Mouse (Mus musculus): ENCODE data around the gene Gnl2. TPM values are rescaled to one million over a fixed set of nuclear protein-coding genes. Genes with fewer than 3 reads are reported as not detected.

The Gnl2 gene
- polyA plus RNA-seq, 1 experiment from 2014 or later = 88.7 TPM

DNA sequence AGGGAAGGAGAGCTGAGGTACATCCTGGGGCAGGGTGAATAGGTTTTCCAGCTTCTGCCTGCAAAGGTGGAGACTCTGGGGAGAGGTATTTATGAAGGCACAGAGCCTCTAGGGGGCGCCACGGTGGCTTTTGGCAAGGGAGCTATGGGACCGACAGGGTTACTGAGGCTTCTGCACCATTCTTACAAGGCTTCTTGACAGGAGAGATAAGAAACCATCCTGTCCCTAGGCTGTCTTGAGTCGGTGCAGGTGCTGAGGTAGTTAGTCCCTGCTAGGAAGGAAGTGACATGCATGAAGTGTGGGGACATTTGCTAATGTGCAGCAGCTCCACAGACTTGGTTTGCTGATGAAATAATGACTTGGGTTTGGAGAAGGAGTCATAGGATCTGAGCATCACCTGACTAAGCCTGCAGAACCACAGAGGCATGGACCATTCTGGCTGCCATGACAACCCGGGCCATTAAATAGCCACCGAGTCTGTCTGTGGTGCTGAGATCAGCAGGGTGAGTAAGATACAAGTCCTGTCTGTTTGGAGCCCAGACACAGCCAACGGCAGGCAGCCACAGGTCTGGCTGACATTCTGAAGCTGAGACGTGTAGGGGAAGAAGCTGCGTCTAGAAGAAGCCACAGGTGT is 32.4 kb upstream of the Gnl2 start:
- ATAC-seq (ENCODE audit: low FRiP score) = no peak
- Histone ChIP-seq H3K9ac (ENCODE audit: low read length) (no peak overlapping the region), H3K9me3 (ENCODE audit: control insufficient read depth, low read length) (no peaks in the 10 kb centered on the region), H3K36me3 (ENCODE audit: control insufficient read depth, insufficient read depth, low read length) (no peaks in the 10 kb centered on the region), H3K4me2 (no peak overlapping the region), H3K4me1 (ENCODE audit: control insufficient read depth, insufficient read depth, low read length) (peaks cover 18% of the 10 kb centered on the region), H3K27me3 (ENCODE audit: control insufficient read depth, insufficient read depth, low read length) (peaks cover 57% of the 10 kb centered on the region), H3K27ac (ENCODE audit: low read depth, low read length) (no peak overlapping the region), H3K4me3 (ENCODE audit: low read depth, low read length) (no peak overlapping the region)
- WGBS = 18% methylated on average over 9 of the region's 9 CpGs
- peak; percentile 89 for DNase-seq (ENCODE audit: low spot score, missing footprints)

DNA sequence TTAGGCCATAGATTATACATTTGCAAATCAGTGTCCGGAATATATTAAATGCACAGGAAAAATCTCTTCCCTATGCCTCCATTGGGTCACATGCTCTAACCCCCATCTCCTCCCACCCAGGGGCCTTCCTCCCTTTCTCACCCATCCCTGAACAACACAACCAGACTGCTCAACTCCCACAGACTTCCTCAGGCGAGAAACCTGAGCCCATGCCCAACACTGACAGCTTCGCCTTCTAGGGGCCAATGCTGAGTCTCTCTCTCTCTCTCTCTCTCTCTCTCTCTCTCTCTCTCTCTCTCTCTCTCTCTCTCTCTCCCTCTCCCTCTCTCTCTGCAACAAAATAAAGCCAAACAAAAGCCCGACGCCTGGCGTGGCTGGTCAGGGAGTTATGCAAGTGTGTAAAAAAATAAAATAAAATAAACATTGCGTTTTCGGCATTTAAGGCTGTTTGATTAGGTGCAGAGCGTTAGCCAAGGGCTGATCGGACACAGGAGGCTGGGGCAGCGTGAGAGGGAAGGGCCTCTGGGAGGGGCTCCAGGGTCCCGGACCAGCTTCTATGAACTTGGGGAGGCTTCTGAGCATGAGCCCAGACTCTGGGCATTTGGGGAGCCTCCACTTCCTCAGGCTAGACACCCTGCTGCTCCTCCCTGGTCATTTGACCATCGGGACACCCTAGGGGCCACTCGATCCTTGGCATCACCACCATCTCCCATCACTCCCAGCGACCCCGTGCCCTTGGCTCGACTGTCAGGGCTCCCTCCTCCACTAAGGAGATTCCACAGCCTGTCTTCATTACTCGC is 31.3 kb upstream of the Gnl2 start:
- H3K4me1 ChIP-seq (ENCODE audit: control insufficient read depth, insufficient read depth, low read length) = peaks cover 25% of the 10 kb centered on the region
- H3K27ac ChIP-seq (ENCODE audit: low read depth, low read length) = no peak overlapping the region
- H3K9me3 ChIP-seq (ENCODE audit: control insufficient read depth, low read length) = no peaks in the 10 kb centered on the region
- no peaks in the 10 kb centered on the region for H3K36me3 ChIP-seq (ENCODE audit: control insufficient read depth, insufficient read depth, low read length)
- DNase-seq (ENCODE audit: low spot score, missing footprints) = peak; percentile 90
- peak overlapping the region; percentile 58 for H3K4me2 ChIP-seq
- H3K27me3 ChIP-seq (ENCODE audit: control insufficient read depth, insufficient read depth, low read length) = peaks cover 66% of the 10 kb centered on the region
- 7% methylated on average over 18 of the region's 18 CpGs for WGBS
- ATAC-seq (ENCODE audit: low FRiP score) = no peak
- no peak overlapping the region for H3K4me3 ChIP-seq (ENCODE audit: low read depth, low read length)
- H3K9ac ChIP-seq (ENCODE audit: low read length) = peak overlapping the region; percentile 5; the same call in 1 of the 2 replicates

DNA sequence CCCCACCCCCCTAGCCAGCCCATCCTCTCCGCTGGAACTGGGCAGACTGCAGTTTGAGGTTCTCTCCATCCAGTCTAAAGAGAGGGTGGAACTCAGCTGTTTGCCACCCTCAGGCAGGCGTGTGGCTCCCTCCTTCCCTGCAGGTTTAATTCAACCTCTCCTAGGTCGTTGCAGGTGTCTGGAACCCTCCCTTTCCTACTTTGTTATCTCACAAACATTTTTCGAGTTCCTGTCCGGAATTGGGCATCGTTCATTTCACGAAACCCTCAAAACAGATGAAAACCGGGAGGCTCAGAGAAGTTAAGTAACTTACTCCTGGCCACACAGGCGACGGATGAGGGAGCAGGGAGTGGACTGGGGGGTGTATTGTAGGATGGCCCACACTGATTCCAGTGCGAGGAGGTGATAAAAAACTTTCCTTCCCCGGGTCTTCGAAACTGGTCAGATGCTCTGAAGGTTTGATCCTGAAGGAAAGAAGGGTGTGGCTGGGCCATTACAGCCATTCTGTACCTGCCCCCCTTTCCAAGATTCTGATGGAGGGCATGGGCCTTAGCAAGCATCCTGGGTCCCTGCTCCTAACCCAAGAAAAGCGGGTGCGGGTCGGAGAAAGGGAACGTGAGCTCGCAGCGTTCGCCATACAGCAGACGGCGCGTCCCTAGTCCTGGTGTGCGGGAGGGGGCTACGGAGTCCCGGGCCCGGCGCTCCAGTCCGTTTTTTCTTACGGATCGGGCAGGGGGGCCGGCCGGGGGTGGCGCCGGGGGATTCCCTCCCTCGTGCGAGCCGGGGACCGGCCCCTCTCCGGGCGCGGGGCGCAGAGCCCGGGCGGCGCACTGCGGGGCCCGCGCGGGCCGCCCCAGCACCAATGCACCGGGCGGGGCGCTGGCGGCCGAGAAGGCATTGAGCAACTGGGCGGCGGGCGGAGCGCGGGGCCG is 30.4 kb upstream of the Gnl2 start, which contains the start of gene Rspo1:
TSS of gene Rspo1 (plus strand) at position 760 of the 932 bp plus-strand sequence.
- DNase-seq (ENCODE audit: low spot score, missing footprints) (peak; percentile 91), ATAC-seq (ENCODE audit: low FRiP score) (no peak)
- Histone ChIP-seq H3K27me3 (ENCODE audit: control insufficient read depth, insufficient read depth, low read length) (peaks cover 66% of the 10 kb centered on the region), H3K27ac (ENCODE audit: low read depth, low read length) (no peak within 1 kb of the TSS), H3K4me2 (peak within 1 kb of the TSS; percentile 58), H3K9me3 (ENCODE audit: control insufficient read depth, low read length) (no peaks in the 10 kb centered on the region), H3K36me3 (ENCODE audit: control insufficient read depth, insufficient read depth, low read length) (no peaks in the 10 kb centered on the region), H3K4me1 (ENCODE audit: control insufficient read depth, insufficient read depth, low read length) (peaks cover 33% of the 10 kb centered on the region), H3K9ac (ENCODE audit: low read length) (peak within 1 kb of the TSS; percentile 48), H3K4me3 (ENCODE audit: low read depth, low read length) (peak within 1 kb of the TSS; percentile 44)
- 1% methylated on average over 54 of the region's 62 CpGs for WGBS

DNA sequence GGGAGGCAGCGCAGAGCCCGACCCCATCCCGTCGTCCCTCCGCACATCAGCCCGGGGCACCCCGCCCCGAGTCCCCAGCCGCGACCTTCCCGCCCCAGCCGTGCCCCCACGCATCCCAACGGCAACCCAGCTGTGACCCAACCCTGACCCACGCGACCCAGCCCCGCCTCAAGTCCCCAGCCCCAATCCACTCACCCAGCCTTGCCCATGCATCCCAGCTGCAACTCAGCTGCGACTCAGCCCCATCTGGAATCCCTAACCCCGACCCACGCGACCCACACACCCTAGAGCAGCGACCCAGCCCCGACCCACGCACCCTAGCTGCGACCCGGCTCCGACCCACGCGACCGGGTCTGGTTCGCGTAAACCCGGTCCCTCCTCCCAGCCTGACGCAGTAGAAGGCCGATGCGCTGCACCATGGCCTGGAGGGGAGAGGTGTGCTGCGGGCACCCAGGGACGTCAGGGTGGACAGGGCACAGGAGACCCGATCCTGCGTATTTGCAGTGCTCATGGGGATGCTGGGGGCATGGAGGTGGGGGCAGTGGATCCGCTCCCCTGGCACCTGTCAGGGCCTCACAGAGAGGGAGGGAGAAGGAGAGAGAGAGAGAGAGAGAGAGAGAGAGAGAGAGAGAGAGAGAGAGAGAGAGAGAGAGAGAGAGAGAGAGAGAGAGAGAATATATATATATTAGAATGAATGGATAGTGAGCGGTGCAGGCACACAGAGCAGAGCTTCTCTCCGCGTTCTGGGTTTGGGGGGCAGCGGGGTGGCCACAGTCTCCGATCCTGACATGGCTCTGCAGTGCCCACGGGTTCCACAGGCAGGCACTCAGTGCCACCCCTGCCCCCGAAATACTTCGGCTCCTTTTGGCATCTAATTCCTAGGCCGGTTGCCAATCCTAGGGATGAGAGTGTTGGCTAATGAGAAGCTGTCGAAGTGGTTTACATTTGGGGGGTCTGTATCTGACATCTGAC is 29.4 kb upstream of the Gnl2 start:
- H3K4me1 ChIP-seq (ENCODE audit: control insufficient read depth, insufficient read depth, low read length) = peaks cover 40% of the 10 kb centered on the region
- WGBS = 3% methylated on average over 49 of the region's 51 CpGs
- H3K4me3 ChIP-seq (ENCODE audit: low read depth, low read length) = peak overlapping the region; percentile 44
- H3K27me3 ChIP-seq (ENCODE audit: control insufficient read depth, insufficient read depth, low read length) = peaks cover 66% of the 10 kb centered on the region
- H3K27ac ChIP-seq (ENCODE audit: low read depth, low read length) = no peak overlapping the region
- H3K9me3 ChIP-seq (ENCODE audit: control insufficient read depth, low read length) = no peaks in the 10 kb centered on the region
- no peak for ATAC-seq (ENCODE audit: low FRiP score)
- no peaks in the 10 kb centered on the region for H3K36me3 ChIP-seq (ENCODE audit: control insufficient read depth, insufficient read depth, low read length)
- H3K9ac ChIP-seq (ENCODE audit: low read length) = peak overlapping the region; percentile 48
- H3K4me2 ChIP-seq = peak overlapping the region; percentile 58
- DNase-seq (ENCODE audit: low spot score, missing footprints) = peak; percentile 92

DNA sequence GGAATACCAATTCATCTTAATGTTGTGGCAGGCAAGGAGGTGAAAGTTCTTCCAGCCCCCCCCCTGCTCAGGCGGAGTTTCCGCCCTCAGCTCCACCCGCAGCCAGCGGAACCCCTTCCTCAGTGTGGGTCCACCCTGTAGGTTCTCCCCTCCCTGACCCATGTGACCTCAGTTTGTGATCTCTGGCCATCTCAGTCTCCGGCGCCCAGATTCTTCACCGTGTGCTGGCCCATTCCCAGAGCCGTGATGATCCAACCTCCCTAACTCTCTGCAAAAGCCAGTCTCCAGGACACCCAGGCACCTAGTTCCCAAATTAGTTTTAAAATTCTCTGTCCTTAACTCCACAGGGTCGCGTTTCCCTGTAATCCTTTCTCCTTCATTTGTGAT is 28.7 kb upstream of the Gnl2 start:
- Histone ChIP-seq H3K36me3 (ENCODE audit: control insufficient read depth, insufficient read depth, low read length) (no peaks in the 10 kb centered on the region), H3K4me3 (ENCODE audit: low read depth, low read length) (no peak overlapping the region), H3K4me2 (peak overlapping the region; percentile 4; the same call in 1 of the 2 replicates), H3K27me3 (ENCODE audit: control insufficient read depth, insufficient read depth, low read length) (peaks cover 66% of the 10 kb centered on the region), H3K9me3 (ENCODE audit: control insufficient read depth, low read length) (no peaks in the 10 kb centered on the region), H3K27ac (ENCODE audit: low read depth, low read length) (no peak overlapping the region), H3K9ac (ENCODE audit: low read length) (no peak overlapping the region), H3K4me1 (ENCODE audit: control insufficient read depth, insufficient read depth, low read length) (peaks cover 40% of the 10 kb centered on the region)
- no peak for ATAC-seq (ENCODE audit: low FRiP score)
- DNase-seq (ENCODE audit: low spot score, missing footprints) = no peak
- WGBS = 6% methylated on average over 10 of the region's 10 CpGs

DNA sequence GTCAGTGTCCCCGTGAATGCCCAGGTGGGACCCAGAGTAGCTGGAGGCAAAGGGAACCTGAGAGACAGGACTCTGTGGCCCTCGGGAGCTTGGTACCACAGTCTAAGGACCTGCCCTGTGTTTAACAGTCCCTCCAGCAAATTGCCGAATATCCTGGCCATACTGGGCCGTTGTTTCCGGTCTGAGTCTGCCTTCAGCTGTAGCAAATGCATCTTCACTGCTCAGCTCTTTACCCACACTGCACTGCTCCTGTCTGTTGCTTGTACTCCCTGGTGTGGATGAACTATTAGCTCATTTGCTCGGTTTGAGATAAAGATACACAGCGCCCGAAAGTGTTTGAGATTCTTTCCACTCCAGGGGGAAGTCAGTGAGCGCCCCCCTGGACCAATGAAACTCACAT is 28.0 kb upstream of the Gnl2 start:
- DNase-seq (ENCODE audit: low spot score, missing footprints) (peak; percentile 88), ATAC-seq (ENCODE audit: low FRiP score) (no peak)
- H3K27ac ChIP-seq (ENCODE audit: low read depth, low read length) = no peak overlapping the region
- no peaks in the 10 kb centered on the region for H3K9me3 ChIP-seq (ENCODE audit: control insufficient read depth, low read length)
- no peaks in the 10 kb centered on the region for H3K36me3 ChIP-seq (ENCODE audit: control insufficient read depth, insufficient read depth, low read length)
- H3K4me3 ChIP-seq (ENCODE audit: low read depth, low read length) = no peak overlapping the region
- H3K27me3 ChIP-seq (ENCODE audit: control insufficient read depth, insufficient read depth, low read length) = peaks cover 62% of the 10 kb centered on the region
- H3K4me2 ChIP-seq = 0 out of 2 replicates have a peak overlapping the region, but pooled peaks have one; percentile 0
- WGBS = 21% methylated on average over 9 of the region's 9 CpGs
- H3K4me1 ChIP-seq (ENCODE audit: control insufficient read depth, insufficient read depth, low read length) = peaks cover 40% of the 10 kb centered on the region
- H3K9ac ChIP-seq (ENCODE audit: low read length) = no peak overlapping the region

DNA sequence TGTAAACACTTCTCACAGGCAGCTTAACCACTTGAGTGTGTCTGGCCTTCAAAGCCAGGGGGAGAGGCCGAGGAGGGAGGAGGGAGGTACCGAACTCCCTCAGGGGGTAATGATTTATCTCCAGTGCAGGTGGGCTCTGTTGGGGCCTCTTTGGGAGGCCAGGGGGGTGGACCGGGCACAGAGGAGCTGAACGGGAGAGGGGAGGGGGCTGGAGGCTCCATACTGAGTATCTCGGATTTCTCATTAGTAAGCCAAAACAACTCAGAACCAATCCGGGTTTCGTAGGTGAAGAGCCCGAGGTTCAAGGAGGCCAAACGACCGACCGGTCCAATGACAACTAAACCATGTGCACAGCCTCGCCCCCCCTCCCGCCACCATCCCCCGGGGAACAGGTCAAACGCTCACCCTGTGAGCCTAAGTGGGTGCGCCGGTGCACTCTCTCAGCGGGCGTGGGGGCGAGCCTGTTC is 26.6 kb upstream of the Gnl2 start:
- WGBS = 1% methylated on average over 20 of the region's 20 CpGs
- H3K4me1 ChIP-seq (ENCODE audit: control insufficient read depth, insufficient read depth, low read length) = peaks cover 40% of the 10 kb centered on the region
- peak; percentile 45 for ATAC-seq (ENCODE audit: low FRiP score)
- no peak overlapping the region for H3K27ac ChIP-seq (ENCODE audit: low read depth, low read length)
- H3K36me3 ChIP-seq (ENCODE audit: control insufficient read depth, insufficient read depth, low read length) = no peaks in the 10 kb centered on the region
- peaks cover 51% of the 10 kb centered on the region for H3K27me3 ChIP-seq (ENCODE audit: control insufficient read depth, insufficient read depth, low read length)
- DNase-seq (ENCODE audit: low spot score, missing footprints) = peak; percentile 84
- no peaks in the 10 kb centered on the region for H3K9me3 ChIP-seq (ENCODE audit: control insufficient read depth, low read length)
- peak overlapping the region; percentile 34 for H3K4me2 ChIP-seq
- H3K9ac ChIP-seq (ENCODE audit: low read length) = peak overlapping the region; percentile 41
- H3K4me3 ChIP-seq (ENCODE audit: low read depth, low read length) = peak overlapping the region; percentile 6; the same call in 1 of the 2 replicates

DNA sequence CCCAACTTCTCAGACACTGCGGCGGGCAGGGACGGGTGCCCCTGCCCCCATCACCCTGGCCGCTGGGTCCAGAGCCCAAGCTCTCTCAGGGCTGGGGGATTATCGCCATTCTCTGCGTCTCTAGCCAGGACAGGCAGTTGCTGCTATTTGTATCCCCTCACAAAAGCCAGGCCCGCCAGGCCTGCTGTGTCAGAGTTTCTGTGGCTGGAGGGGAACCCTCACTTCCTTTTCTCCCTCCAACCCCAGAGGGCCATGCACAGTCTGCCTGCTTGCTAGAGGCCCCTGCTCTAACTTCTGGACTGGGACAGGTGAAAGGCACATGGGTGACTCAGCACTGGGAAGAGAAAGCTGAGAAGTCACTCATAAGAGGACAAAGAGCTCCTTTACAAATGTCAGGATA is 26.1 kb upstream of the Gnl2 start:
- Histone ChIP-seq H3K27me3 (ENCODE audit: control insufficient read depth, insufficient read depth, low read length) (peaks cover 45% of the 10 kb centered on the region), H3K4me1 (ENCODE audit: control insufficient read depth, insufficient read depth, low read length) (peaks cover 40% of the 10 kb centered on the region), H3K9ac (ENCODE audit: low read length) (peak overlapping the region; percentile 41), H3K4me3 (ENCODE audit: low read depth, low read length) (peak overlapping the region; percentile 6; the same call in 1 of the 2 replicates), H3K36me3 (ENCODE audit: control insufficient read depth, insufficient read depth, low read length) (no peaks in the 10 kb centered on the region), H3K27ac (ENCODE audit: low read depth, low read length) (no peak overlapping the region), H3K4me2 (peak overlapping the region; percentile 34), H3K9me3 (ENCODE audit: control insufficient read depth, low read length) (no peaks in the 10 kb centered on the region)
- under 1% methylated on average over 7 of the region's 7 CpGs for WGBS
- ATAC-seq (ENCODE audit: low FRiP score) (0 out of 2 replicates have a peak, but pooled peaks have one; percentile 3), DNase-seq (ENCODE audit: low spot score, missing footprints) (peak; percentile 92)

All from midbrain, embryonic 11.5 days (tissue).